Comparison of ENCODE assay signal across 8 mouse cellular contexts in genomic region chr4:149166215-149166946, GRCm38 (mm10). TPM values are rescaled to one million over a fixed set of nuclear protein-coding genes. Genes with fewer than 3 reads are reported as not detected.
DNase-seq lines count a peak whose midpoint lies in the region; ATAC-seq and TF ChIP-seq lines count a peak whose summit lies in the region.

Pgd (minus strand) TSS chr4:149166771.

- peak within 1 kb of the TSS; percentile 69 for H3K9ac ChIP-seq in ES-Bruce4 (ENCODE audit: low read depth, poor library complexity, severe bottlenecking)
- H3K9ac ChIP-seq in forebrain, embryonic 14.5 days (ENCODE audit: low read length), result peak within 1 kb of the TSS; percentile 88
- H3K9ac ChIP-seq in neural tube, embryonic 15.5 days (replicated peaks), result peak within 1 kb of the TSS; percentile 65

- no peaks in the 10 kb centered on the region for H3K27me3 ChIP-seq in ES-Bruce4 (ENCODE audit: control insufficient read depth, insufficient read depth, low read length, poor library complexity, severe bottlenecking)
- no peaks in the 10 kb centered on the region for H3K27me3 ChIP-seq in forebrain, embryonic 14.5 days (replicated peaks; ENCODE audit: control insufficient read depth, insufficient read depth, low read length)
- no peaks in the 10 kb centered on the region for H3K27me3 ChIP-seq in neural tube, embryonic 15.5 days (replicated peaks)

- H3K36me3 ChIP-seq in ES-Bruce4 (ENCODE audit: control insufficient read depth, insufficient read depth, low read length, poor library complexity, severe bottlenecking), result peaks cover 4% of the 10 kb centered on the region; the same call in 1 of the 2 replicates
- H3K36me3 ChIP-seq in forebrain, embryonic 14.5 days (ENCODE audit: control insufficient read depth, insufficient read depth, low read length), result peaks cover 26% of the 10 kb centered on the region
- peaks cover 14% of the 10 kb centered on the region; the same call in 1 of the 2 replicates for H3K36me3 ChIP-seq in neural tube, embryonic 15.5 days

- no peaks in the 10 kb centered on the region for H3K9me3 ChIP-seq in ES-Bruce4 (replicated peaks; ENCODE audit: control insufficient read depth, insufficient read depth, low read length, poor library complexity, severe bottlenecking)
- no peaks in the 10 kb centered on the region for H3K9me3 ChIP-seq in forebrain, embryonic 14.5 days (replicated peaks; ENCODE audit: control insufficient read depth, low read length)
- H3K9me3 ChIP-seq in neural tube, embryonic 15.5 days (replicated peaks), result no peaks in the 10 kb centered on the region

- no peak for TF ChIP-seq CTCF in ES-Bruce4 (IDR thresholded peaks at IDR 0.05; ENCODE audit: low read depth, low read length)

- WGBS in forebrain, embryonic 14.5 days, result under 1% methylated on average over 47 of the region's 59 CpGs
- under 1% methylated on average over 55 of the region's 59 CpGs for WGBS in neural tube, embryonic 15.5 days

- peak; percentile 59 for TF ChIP-seq POLR2A in ES-Bruce4 (IDR thresholded peaks at IDR 0.05; ENCODE audit: insufficient read depth, low read length)

- no peak for TF ChIP-seq EP300 in ES-Bruce4 (IDR thresholded peaks at IDR 0.05; ENCODE audit: insufficient read depth, low read depth, low read length)

- DNase-seq in forebrain, embryonic 14.5 days (ENCODE audit: low spot score), result peak; percentile 98
- peak; percentile 96 for DNase-seq in heart, postnatal 14 days
- peak; percentile 98 for DNase-seq in layer of hippocampus, adult 11-12 months (ENCODE audit: low spot score)
- peak; percentile 98 for DNase-seq in lung, adult 18-20 months
- peak; percentile 99 for DNase-seq in testis, postnatal 14 days (ENCODE audit: low spot score)

- H3K4me3 ChIP-seq in ES-Bruce4 (ENCODE audit: low read depth, low read length), result peak within 1 kb of the TSS; percentile 93
- peak within 1 kb of the TSS; percentile 90 for H3K4me3 ChIP-seq in forebrain, embryonic 14.5 days (ENCODE audit: low read depth, low read length)
- H3K4me3 ChIP-seq in neural tube, embryonic 15.5 days (replicated peaks), result peak within 1 kb of the TSS; percentile 67

- peak within 1 kb of the TSS; percentile 87 for H3K4me2 ChIP-seq in forebrain, embryonic 14.5 days (ENCODE audit: low read length)
- H3K4me2 ChIP-seq in neural tube, embryonic 15.5 days, result peak within 1 kb of the TSS; percentile 96

- ATAC-seq in cerebellum, adult (ENCODE audit: insufficient number of reproducible peaks, low FRiP score, low TSS enrichment), result peak; percentile 100
- ATAC-seq in forebrain, embryonic 14.5 days, result peak; percentile 100
- ATAC-seq in neural tube, embryonic 15.5 days (ENCODE audit: low FRiP score), result peak; percentile 99

- intact Hi-C loops in heart, postnatal 14 days (cut with DNase I), result no loop called here

- peak within 1 kb of the TSS; percentile 3; the same call in 1 of the 2 replicates for H3K27ac ChIP-seq in ES-Bruce4 (ENCODE audit: insufficient read depth, low read length)
- peak within 1 kb of the TSS; percentile 60 for H3K27ac ChIP-seq in forebrain, embryonic 14.5 days (ENCODE audit: low read depth, low read length)
- H3K27ac ChIP-seq in neural tube, embryonic 15.5 days (replicated peaks), result peak within 1 kb of the TSS; percentile 81

- H3K4me1 ChIP-seq in ES-Bruce4 (ENCODE audit: control insufficient read depth, insufficient read depth, low read length), result no peaks in the 10 kb centered on the region
- H3K4me1 ChIP-seq in forebrain, embryonic 14.5 days (ENCODE audit: control insufficient read depth, insufficient read depth, low read length), result no peaks in the 10 kb centered on the region
- peaks cover 31% of the 10 kb centered on the region for H3K4me1 ChIP-seq in neural tube, embryonic 15.5 days

RNA-seq across cellular contexts. Expression of gene Pgd, which starts in this region (rescaled TPM):
- 109 and 112 TPM in 2 replicates for polyA plus RNA-seq in ES-Bruce4 (2011; ENCODE audit: insufficient read depth, insufficient read length, low read depth, missing spikeins)
- 46.7 and 48.1 TPM in 2 replicates for polyA plus RNA-seq in forebrain, embryonic 14.5 days (2014; fragmentation: Nextera tagmentation; extraction: Ambion mirVana)
- 10 to 100 TPM; 44.8 to 45.1 TPM for total RNA-seq in heart, postnatal 14 days (2021)
- polyA plus RNA-seq in neural tube, embryonic 15.5 days (2015; fragmentation: Nextera tagmentation; extraction: Ambion mirVana), result 107 and 121 TPM in 2 replicates

Comparison
In these comparisons a context has a peak if more than half of its experiments do, and no peak if none do; other contexts are left out.
1. Peak in every context shown above with its lines: DNase-seq, ATAC-seq, H3K4me3 ChIP-seq and H3K27ac ChIP-seq.
2. H3K27ac ChIP-seq: peak in every context shown above with its lines; median percentile 81 in neural tube, embryonic 15.5 days; 60 in forebrain, embryonic 14.5 days; 3 in ES-Bruce4.